Mouse (Mus musculus) limb, embryonic 10.5 days (tissue): ENCODE results near the gene Olfr368. TPM values are rescaled to one million over a fixed set of nuclear protein-coding genes. Genes with fewer than 3 reads are reported as not detected.

Experiments
- polyA plus RNA-seq: library from polyadenylated mRNA; unstranded; fragments of >200 nt; fragmentation: Nextera tagmentation; extraction: Ambion mirVana; gene quantifications from 2 replicates; pipeline ENCODE4 v1.2.1, GENCODE M21; 2016

The Olfr368 gene
- polyA plus RNA-seq, 1 experiment from 2014 or later = not detected

Other genes with a start within 250 kb of the Olfr368 start
- gene Olfr361, start 237.2 kb upstream of the Olfr368 start, polyA plus RNA-seq = not detected in 2 replicates
- not detected in 2 replicates for gene Olfr362, start 208.6 kb upstream of the Olfr368 start, polyA plus RNA-seq
- gene Olfr364-ps1, start 187.2 kb upstream of the Olfr368 start, polyA plus RNA-seq = not detected in 2 replicates
- gene Olfr365, start 138.3 kb upstream of the Olfr368 start, polyA plus RNA-seq = not detected in 2 replicates
- gene Olfr366, start 114.9 kb upstream of the Olfr368 start, polyA plus RNA-seq = not detected in 2 replicates
- 37.2 and 43.8 TPM in 2 replicates for gene Pdcl, start 32.8 kb downstream of the Olfr368 start, polyA plus RNA-seq
- gene Rc3h2, start 96.4 kb downstream of the Olfr368 start, polyA plus RNA-seq = 15.1 and 18.6 TPM in 2 replicates
- 9.2 and 12.0 TPM in 2 replicates for gene Zbtb26, start 116.6 kb downstream of the Olfr368 start, polyA plus RNA-seq
- 3.6 and 5.6 TPM in 2 replicates for gene Zbtb6, start 116.7 kb downstream of the Olfr368 start, polyA plus RNA-seq
- 37.6 and 46.9 TPM in 2 replicates for gene Rabgap1, start 116.8 kb downstream of the Olfr368 start, polyA plus RNA-seq
- gene Gpr21, start 189.8 kb downstream of the Olfr368 start, polyA plus RNA-seq = 0.97 and 1.5 TPM in 2 replicates